Mouse (Mus musculus): ENCODE data around the gene Grip2. TPM values are rescaled to one million over a fixed set of nuclear protein-coding genes. Genes with fewer than 3 reads are reported as not detected.

Gene Grip2
- total RNA-seq, 2 experiments from 2014 or later = 3.9 to 5.3 TPM

DNA sequence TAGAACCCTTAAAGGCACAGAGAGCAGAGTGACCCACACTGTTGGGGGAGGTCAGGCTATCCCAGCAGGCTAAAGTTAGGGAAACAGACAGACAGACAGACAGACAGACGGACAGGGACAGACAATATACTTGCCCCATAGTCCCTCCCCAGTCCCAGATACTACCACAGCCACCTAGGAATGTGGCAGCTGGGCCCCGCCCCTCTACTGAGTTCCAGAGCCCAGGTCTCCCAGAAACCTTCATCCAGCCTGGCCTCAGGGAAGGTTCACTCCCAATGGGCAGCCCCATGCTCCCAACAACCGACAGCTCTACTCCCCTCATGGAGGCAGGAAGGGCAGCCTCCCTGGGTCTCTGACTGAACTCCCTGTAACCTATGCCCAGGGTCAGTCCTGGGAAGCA is 31.4 kb downstream of the Grip2 start:
- DNase-seq = no peak

- no peak for DNase-seq
These were observed 38.7 kb downstream of the Grip2 start for GRCm38 (mm10) chr6:91788311-91788798.

DNA sequence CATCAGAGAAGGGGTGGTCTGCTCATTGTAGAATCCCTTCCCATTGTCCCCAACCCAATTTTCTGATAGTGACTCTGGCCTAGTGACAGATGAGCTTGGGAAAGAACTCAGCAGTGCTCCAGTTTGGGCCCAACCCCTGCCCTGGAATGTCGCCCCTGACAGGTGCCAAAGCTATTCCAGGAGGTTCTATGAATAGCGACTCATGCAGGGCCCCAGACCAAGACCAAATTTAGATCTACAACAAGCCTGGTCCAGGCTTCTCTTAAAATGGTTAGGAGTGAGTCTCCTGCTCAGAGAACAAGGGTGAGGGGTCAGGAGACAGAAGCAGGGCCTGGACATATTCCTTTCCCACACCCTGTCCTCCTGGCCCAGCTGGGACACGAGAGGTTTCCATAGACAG is 42.0 kb downstream of the Grip2 start:
- DNase-seq = peak; percentile 77

DNA sequence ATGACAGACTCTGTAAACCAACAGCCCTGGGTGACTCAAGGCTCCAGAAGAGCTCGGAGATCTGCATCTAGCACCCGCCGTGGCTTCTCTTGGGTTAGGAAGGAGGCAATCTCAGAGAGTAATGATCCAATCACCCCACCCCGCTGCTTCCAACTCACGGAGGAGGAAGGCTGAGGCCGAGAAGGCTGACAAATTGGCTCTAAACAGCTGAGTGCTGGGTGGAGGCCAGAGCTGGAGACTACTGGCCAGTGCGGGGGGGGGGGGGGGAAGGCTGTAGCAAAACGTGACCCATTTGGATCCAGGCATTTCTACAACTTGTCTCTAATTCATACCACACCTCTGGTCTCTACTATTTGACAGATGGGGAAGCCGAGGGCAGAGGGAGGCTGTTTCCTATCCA is 47.8 kb downstream of the Grip2 start:
- DNase-seq = no peak

- peak; percentile 40 for DNase-seq
These were observed 50.5 kb downstream of the Grip2 start for GRCm38 (mm10) chr6:91776543-91776942.

GRCm38 (mm10) chr6:91773951-91774350 is 53.1 kb downstream of the Grip2 start:
- no peak for DNase-seq

DNA sequence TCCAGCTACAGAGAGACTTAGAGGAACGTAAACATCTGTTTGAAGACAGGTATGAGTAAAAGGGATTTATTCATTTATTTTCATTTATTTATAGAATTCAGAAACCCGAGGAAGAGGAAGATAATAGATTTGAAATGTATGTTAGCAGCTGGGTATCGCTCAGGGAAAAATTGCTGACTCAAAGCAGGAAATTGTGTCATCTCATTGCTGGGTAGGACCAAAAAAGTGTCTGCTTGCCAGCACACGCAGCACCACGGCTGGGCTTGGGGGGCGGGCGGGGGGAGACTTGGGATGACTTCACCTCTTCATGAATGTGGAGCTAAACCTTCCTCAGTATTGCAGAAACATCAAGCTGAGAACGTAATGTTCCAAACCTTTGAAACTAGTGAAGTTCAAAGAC is 59.5 kb downstream of the Grip2 start:
- no peak for DNase-seq

DNA sequence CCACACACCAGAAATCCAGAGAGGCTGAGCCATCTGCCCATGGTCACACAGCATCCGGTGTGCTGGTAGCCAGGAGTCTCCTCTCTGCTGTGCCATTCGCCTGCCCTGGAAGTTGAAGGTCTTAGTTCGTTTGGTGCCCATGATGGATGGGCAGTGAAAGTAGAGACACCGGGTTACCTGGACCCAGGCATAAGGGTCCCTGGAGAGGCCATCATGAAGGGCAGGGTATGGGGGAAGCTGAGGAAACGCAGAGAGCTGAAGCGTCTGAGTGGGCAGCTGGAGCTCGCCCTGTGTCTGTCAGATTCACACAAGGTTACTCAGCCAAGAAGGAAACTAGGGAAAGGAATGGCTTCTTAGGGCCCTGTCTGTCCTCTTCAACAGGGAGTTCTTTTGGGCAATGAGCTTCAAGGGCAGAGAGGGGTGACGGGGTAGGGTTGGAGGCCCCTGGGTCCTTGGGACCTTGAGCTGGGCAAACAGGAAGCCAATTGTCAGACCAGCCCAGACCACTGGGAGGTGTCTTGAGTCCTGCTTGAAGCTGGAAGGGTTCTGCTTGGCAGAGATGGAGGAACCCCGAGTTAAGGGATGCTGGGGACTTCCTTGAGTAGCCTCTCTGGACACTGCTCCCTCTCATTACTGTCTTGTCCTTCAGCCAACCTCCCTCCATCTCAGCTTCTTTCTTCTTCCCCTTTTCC is 64.9 kb downstream of the Grip2 start:
- no peak for DNase-seq

- no peak for DNase-seq
These were observed 72.2 kb downstream of the Grip2 start for GRCm38 (mm10) chr6:91754845-91755244.

GRCm38 (mm10) chr6:91754098-91754497 is 73.0 kb downstream of the Grip2 start:
- DNase-seq = no peak

- DNase-seq = no peak
These were observed 74.2 kb downstream of the Grip2 start for GRCm38 (mm10) chr6:91752884-91753283.

GRCm38 (mm10) chr6:91750976-91751375 is 76.1 kb downstream of the Grip2 start:
- no peak for DNase-seq

DNA sequence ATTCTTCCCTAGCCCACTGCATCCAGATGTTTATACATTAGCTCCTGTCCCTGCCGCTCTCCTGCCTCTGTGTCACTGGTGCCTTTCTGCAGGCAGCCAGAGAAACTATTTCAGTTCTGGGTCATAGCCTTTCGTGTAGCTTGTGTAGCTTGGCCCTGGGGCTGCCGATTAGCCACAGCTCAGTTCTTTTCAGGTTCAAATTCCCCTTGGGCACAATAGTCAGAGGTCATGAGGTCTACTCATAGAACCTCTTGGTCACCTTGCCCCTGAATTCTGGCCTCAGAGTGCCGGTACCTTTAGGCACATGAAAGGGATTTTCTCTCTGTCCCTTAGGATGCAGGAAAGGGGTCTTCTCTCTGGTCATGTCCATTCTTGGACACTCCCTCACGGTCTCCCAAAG is 80.3 kb downstream of the Grip2 start:
- DNase-seq = no peak

DNA sequence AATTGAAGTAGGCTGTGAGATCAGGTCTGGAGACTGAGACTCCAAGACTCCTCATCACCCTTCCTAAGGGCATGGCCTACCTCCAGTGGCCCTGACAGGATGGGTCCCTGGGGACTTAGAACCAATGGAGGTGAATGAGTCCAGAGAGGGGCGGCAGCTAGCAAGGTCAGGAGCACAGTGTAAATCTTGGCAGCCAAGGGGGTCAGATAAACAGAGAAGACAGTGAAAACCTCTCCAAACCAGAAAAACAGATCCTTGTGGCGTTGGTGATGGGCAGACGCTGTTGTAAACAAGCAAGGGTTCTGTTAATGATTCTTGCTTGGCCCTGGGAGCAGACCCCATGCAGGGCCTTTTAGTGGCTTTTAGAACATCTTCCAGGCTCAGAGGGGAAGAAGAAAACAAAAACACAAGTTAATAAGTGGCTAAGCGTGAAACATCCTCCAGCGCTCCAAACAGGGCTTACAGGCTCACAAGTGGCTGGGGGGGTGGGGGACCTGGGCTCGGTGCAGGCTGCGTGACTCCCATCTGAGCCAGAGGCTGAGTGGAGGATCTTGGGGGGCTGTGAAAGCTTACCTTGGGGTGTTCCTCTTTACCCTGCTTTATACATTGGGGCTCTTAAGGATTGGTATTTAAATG is 81.0 kb downstream of the Grip2 start:
- DNase-seq = no peak

- no peak for DNase-seq
These were observed 81.8 kb downstream of the Grip2 start for GRCm38 (mm10) chr6:91745246-91745645.

GRCm38 (mm10) chr6:91743886-91744285 is 83.2 kb downstream of the Grip2 start:
- DNase-seq = no peak

DNA sequence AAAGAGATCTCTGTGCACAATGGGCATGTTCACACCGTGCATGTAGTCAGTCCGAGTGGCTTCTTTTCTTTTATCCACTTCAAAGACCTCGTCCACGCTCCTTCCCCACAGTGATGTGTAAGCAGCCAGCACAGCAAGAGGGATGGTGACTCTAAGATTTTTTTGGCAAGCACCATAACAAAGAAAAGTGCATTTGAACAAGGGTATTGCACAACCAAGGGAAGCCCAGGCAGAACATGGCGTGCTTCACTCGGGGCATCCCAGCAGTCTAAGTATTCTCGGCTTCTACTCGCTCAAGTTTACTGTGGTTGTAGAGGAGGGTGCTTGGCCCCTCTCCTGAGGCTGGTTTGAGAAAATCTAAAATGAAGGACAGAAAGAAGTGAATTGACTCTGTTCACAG is 84.1 kb downstream of the Grip2 start:
- no peak for DNase-seq

DNA sequence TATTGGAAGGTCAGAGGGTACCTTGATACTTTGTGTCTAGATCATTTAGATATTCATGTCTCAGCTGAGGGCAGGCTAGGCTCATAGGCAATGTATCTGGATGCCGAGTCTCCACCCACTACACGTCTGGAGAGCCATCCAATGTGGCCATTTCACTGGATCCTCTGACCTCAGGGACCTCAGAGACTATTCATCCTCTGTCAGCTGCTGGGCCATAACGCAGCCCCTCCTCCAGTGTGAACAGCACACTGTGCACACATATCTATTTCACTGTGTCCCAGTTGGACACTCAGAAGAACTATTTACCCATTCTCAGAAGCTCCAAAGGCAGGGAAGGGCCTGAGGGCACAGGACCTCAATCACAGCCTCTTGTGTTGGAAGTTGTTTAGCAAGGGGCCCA is 84.6 kb downstream of the Grip2 start:
- DNase-seq = no peak

DNA sequence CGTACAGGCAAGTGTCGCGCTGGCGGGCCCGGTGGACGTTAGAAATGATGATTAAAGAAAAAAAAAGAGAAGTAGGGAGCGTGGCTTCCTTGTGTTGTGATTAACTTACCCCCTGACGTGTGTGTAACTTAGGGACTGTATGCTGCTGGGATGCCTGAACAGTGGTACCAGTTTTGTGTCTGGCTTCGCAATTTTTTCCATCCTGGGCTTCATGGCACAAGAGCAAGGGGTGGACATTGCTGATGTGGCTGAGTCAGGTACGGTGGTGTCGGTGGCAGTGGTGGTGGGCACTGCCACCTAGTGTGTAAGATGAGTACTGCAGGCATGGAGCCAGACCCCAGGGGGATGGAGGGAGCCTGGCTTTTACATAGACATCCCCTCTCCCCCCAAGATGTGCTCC is 86.0 kb downstream of the Grip2 start:
- peak; percentile 48 for DNase-seq

DNA sequence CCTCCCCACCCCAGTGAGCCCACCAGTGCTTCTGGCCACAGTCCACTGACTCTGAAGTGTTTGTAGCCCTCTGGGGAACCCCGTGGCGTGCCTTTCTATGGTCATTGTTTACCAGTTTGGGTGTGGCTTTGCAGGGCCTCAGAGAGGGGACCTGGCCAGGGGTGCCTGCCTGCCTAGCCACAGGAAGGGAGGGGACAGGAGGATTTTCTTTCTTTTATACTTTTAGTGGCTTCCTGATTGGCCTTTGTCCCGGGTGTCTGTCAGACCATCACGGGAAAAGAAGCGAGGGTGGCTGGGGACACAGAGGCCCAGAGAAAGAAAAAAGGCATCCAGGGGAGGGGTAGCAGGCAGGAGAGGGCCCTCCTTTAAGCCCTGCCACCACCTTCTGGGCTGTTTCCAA is 89.0 kb downstream of the Grip2 start:
- DNase-seq = no peak

DNA sequence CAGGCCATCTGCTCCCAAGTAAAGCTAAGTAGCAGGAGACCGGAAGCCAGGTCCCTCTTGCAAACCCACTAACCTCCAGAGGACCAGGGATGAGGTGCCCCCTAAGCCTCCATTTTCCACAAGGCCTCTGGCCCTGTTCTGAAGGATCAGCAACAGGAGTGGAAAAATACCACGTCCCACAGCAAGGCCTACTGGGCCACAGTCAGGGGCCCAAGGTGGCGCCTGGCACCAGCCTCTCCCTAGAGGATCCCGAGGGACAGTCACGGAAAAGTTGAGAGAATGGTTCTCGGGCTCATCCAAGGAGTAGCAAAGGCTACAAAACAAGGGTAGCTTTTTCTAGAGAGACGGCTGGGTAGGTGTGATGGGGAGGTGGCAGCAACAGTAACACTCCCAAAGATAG is 89.6 kb downstream of the Grip2 start:
- DNase-seq = no peak

DNA sequence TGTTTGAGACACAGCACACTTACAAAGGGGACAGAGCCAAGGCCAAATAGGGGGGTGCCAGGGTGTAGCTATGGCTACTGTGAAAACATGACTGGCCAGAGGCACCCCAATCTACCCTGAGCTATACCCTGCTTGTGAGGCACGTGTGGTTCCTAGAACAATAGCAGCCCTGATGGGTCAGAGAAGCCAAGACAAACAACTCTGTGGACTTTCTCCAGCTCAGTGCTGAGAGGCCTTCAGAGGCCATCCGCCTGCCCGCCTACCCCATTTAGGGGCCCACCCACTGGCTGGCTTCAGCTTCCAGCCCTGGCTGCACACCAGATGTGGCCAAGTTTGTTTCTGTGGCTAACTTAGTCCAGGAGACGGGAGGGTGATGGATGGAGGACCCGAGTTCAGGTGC is 90.6 kb downstream of the Grip2 start:
- peak; percentile 55 for DNase-seq

GRCm38 (mm10) chr6:91732138-91732537 is 94.9 kb downstream of the Grip2 start:
- no peak for DNase-seq

DNA sequence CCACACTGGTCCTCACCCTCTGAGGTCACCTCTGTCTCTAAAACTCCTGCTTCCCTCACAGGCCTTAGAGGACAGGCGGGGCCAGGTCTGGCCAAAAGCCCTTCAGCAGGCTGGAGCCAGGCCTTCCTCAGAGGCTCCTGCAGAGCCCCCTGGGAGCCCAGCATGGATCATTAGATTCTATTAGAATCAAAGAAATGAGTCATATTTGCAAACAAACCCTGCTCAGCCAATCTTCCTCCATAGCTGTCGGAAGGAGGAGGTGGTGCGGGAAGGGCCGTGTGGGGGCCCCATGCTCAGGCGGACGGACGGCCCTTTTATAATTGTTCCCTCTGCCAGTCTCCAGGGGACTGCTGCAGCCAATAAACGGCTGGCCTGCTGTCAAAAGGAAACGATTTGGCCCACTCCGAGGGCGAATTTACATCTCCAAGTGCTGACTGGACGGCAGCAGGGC is 97.3 kb downstream of the Grip2 start:
- peak; percentile 94 for DNase-seq

Data from gastrocnemius, postnatal 25 days (tissue).